Comparison of ENCODE assay signal across 8 mouse cellular contexts in the genomic region with DNA sequence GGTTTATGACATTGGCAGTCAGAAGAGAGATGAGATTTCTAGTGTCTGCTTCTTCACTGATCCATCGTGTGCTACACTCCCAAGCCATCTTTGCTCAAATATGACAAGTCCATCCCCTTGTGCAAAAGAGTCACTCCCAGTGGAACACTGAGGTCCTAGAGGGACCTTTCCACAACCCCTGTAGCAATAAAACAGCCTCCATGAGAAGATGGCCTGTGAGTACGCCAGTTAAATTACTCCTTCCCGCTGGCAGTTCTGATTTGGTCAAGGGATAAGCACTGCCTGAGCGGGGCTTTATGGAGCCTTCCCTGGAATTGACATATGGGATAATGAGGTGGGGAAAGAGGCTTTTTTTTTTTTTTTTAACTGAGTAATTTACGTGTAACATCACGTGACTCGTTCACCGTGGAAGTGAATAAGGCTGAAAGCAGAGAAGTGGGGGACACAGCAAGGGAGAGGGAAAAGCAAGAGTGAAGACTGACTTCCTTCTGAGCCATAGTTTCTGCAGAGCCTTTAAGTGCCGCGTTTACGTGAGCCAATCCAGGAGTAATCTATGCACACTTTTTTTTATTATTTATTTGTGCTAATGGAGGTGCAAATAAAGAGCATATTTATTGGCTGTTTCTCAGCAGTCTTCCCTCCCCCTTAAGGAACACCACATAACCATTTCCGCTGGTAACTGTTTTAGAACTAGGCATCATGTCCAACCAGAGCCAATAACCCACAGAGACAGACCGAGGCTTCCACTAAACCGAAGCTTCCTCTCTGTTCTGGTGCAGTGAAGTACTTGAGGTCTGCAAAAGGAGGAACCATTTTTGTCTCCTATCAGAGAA. TPM values are rescaled to one million over a fixed set of nuclear protein-coding genes. Genes with fewer than 3 reads are reported as not detected.
DNase-seq lines count a peak whose midpoint lies in the region; ATAC-seq and TF ChIP-seq lines count a peak whose summit lies in the region.

Gene Ralbp1 (minus strand): TSS at position 102 of the 833 bp plus-strand sequence.

- 8% methylated on average over 14 of the region's 14 CpGs for WGBS in hindbrain, postnatal 0 days
- WGBS in limb, embryonic 10.5 days: 11% methylated on average over 14 of the region's 14 CpGs
- 11% methylated on average over 14 of the region's 14 CpGs for WGBS in midbrain, embryonic 12.5 days

- no peak for TF ChIP-seq CTCF in Patski (IDR thresholded peaks at IDR 0.05)
- TF ChIP-seq CTCF in hindbrain, postnatal 0 days (IDR thresholded peaks at IDR 0.05; ENCODE audit: low read depth): no peak

- peaks cover 12% of the 10 kb centered on the region; the same call in 1 of the 2 replicates for H3K4me1 ChIP-seq in hindbrain, postnatal 0 days (ENCODE audit: insufficient read depth, low read length)
- peaks cover 22% of the 10 kb centered on the region for H3K4me1 ChIP-seq in limb, embryonic 10.5 days
- H3K4me1 ChIP-seq in midbrain, embryonic 12.5 days: peaks cover 23% of the 10 kb centered on the region

- CTCF ChIA-PET in Patski (lab: Charles Lee): interaction anchor here (0.9 to 7.5 kb wide), 6 partner anchors 14 to 221 kb away, joined by 3 to 51 read pairs (median 3); partner anchors contain the start of gene Twsg1

- H3K4me3 ChIP-seq in hindbrain, postnatal 0 days (ENCODE audit: low read length): peak within 1 kb of the TSS; percentile 95
- H3K4me3 ChIP-seq in limb, embryonic 10.5 days: peak within 1 kb of the TSS; percentile 90
- H3K4me3 ChIP-seq in midbrain, embryonic 12.5 days: peak within 1 kb of the TSS; percentile 83

- H3K27ac ChIP-seq in hindbrain, postnatal 0 days: peak within 1 kb of the TSS; percentile 96
- peak within 1 kb of the TSS; percentile 91 for H3K27ac ChIP-seq in limb, embryonic 10.5 days
- H3K27ac ChIP-seq in midbrain, embryonic 12.5 days (replicated peaks): peak within 1 kb of the TSS; percentile 96

- in situ Hi-C loops in Patski (cut with MboI; ENCODE audit: low pct_unique_long_range_greater_than_20kb): no loop called here

- no peaks in the 10 kb centered on the region for H3K27me3 ChIP-seq in Patski
- H3K27me3 ChIP-seq in hindbrain, postnatal 0 days (ENCODE audit: insufficient read depth, low read length): no peaks in the 10 kb centered on the region
- no peaks in the 10 kb centered on the region for H3K27me3 ChIP-seq in limb, embryonic 10.5 days (ENCODE audit: low read depth, poor library complexity, severe bottlenecking)
- H3K27me3 ChIP-seq in midbrain, embryonic 12.5 days: no peaks in the 10 kb centered on the region

- POLR2A ChIA-PET in Patski (lab: Charles Lee): interaction anchor here (2.7 kb wide), 1 partner anchor 64 kb away, joined by 8 read pairs; the partner anchor contains the start of gene Twsg1

- ATAC-seq in Patski: no peak
- ATAC-seq in common myeloid progenitor, adult 5-6 weeks (replicated peaks; ENCODE audit: low read depth, poor library complexity, severe bottlenecking): peak; percentile 55
- ATAC-seq in hindbrain, postnatal 0 days: no peak
- ATAC-seq in midbrain, embryonic 12.5 days (ENCODE audit: low FRiP score, low read depth): no peak

- H3K9me3 ChIP-seq in hindbrain, postnatal 0 days (ENCODE audit: low read length): no peaks in the 10 kb centered on the region
- no peaks in the 10 kb centered on the region for H3K9me3 ChIP-seq in limb, embryonic 10.5 days (replicated peaks)
- no peaks in the 10 kb centered on the region for H3K9me3 ChIP-seq in midbrain, embryonic 12.5 days

- DNase-seq in A20 (ENCODE audit: low read depth, low spot score): peak; percentile 44
- DNase-seq in Patski (ENCODE audit: low read depth, low spot score): no peak
- no peak for DNase-seq in gastrocnemius, postnatal 14 days
- peak; percentile 59 for DNase-seq in hindbrain, postnatal 0 days (ENCODE audit: low spot score)
- DNase-seq in limb, embryonic 10.5 days (ENCODE audit: low spot score): peak; percentile 53
- DNase-seq in yolk sac, embryonic 10.5 days (ENCODE audit: low spot score): peak; percentile 26

- intact Hi-C loops in gastrocnemius, postnatal 14 days (cut with DNase I; ENCODE audit: low total_unique reads): no loop called here

- H3K4me2 ChIP-seq in hindbrain, postnatal 0 days (ENCODE audit: low read depth, low read length): peak within 1 kb of the TSS; percentile 96
- peak within 1 kb of the TSS; percentile 94 for H3K4me2 ChIP-seq in midbrain, embryonic 12.5 days (replicated peaks)

- no peaks in the 10 kb centered on the region for H3K36me3 ChIP-seq in hindbrain, postnatal 0 days (ENCODE audit: insufficient read depth, low read length)
- H3K36me3 ChIP-seq in limb, embryonic 10.5 days: no peaks in the 10 kb centered on the region
- no peaks in the 10 kb centered on the region for H3K36me3 ChIP-seq in midbrain, embryonic 12.5 days

- peak within 1 kb of the TSS; percentile 86 for H3K9ac ChIP-seq in hindbrain, postnatal 0 days (replicated peaks; ENCODE audit: low read length)
- H3K9ac ChIP-seq in midbrain, embryonic 12.5 days (replicated peaks): peak within 1 kb of the TSS; percentile 90

RNA-seq across cellular contexts. Expression of gene Ralbp1, which starts in this region (rescaled TPM):
- polyA plus RNA-seq in Patski (2021): 65.8 TPM
- total RNA-seq in common myeloid progenitor, adult 5-6 weeks (2017): 114 and 116 TPM in 2 replicates
- total RNA-seq in gastrocnemius, postnatal 14 days (2021): 10 to 100 TPM; 25.3 to 25.8 TPM
- total RNA-seq in hindbrain, postnatal 0 days (2014; rRNA removed): 34.0 and 35.9 TPM in 2 replicates
- 51.6 and 54.0 TPM in 2 replicates for polyA plus RNA-seq in hindbrain, postnatal 0 days (2015; fragmentation: Nextera tagmentation; extraction: Ambion mirVana)
- 53.4 and 64.7 TPM in 2 replicates for polyA plus RNA-seq in limb, embryonic 10.5 days (2016; fragmentation: Nextera tagmentation; extraction: Ambion mirVana)
- polyA plus RNA-seq in midbrain, embryonic 12.5 days (2016; fragmentation: Nextera tagmentation; extraction: Ambion mirVana): 32.7 and 47.9 TPM in 2 replicates

Comparison
In these comparisons a context has a peak if more than half of its experiments do, and no peak if none do; other contexts are left out.
1. DNase-seq: peak in A20 (single experiment), hindbrain, postnatal 0 days (single experiment), limb, embryonic 10.5 days (single experiment) and yolk sac, embryonic 10.5 days (single experiment); none in Patski (single experiment) and gastrocnemius, postnatal 14 days (single experiment).
2. Peak in every context shown above with its lines, with median percentiles within 50 percentile points of each other: H3K27ac ChIP-seq and H3K4me3 ChIP-seq.